Mouse (Mus musculus) megakaryocyte, adult 5-6 weeks (primary cell): ENCODE measurements around the gene Asmt. TPM values are rescaled to one million over a fixed set of nuclear protein-coding genes. Genes with fewer than 3 reads are reported as not detected.

Experiments used
- ATAC-seq: 2 replicates; pipeline ENCODE4 v1.8.0; 2016; ENCODE audit warnings: mild to moderate bottlenecking, inconsistent platforms; ENCODE audit not compliant: poor library complexity, severe bottlenecking
- total RNA-seq, 2 experiments: library from RNA; stranded (forward) in 1 of 2; stranded (reverse) in 1 of 2; fragments of 153-499, 151-499 nt in 1 of 2; fragments of 221-1000, 200-1000 nt in 1 of 2; gene quantifications; 2 replicates each; pipeline versions ENCODE4 v1.2.3 to v1.2.4; 2015 to 2017

The Asmt gene
- total RNA-seq (2015) = not detected in 2 replicates
- total RNA-seq (2017) = not detected in 2 replicates

DNA sequence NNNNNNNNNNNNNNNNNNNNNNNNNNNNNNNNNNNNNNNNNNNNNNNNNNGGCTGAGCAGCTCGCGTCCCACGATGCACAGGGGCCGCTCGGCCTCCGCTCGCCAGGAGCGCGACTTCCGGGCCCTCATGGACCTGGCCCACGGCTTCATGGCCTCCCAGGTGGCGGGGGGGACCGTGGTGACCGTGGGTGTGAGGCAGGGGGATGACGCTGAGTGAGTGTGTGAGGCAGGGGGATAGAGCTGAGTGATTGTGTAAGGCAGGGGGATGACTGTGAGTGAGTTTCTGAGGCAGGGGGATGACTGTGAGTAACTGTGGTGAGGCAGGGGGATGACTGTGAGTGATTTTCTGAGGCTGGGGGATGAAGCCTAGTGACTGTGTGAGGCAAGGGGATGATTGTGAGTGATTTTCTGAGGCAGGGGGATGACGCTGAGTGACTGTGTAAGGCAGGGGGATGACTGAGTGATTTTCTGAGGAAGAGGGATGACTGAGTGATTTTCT, at the start of gene Asmt:
Gene Asmt, plus strand, starts transcription at position 51 of the 499 bp plus-strand sequence.
- ATAC-seq = 0 out of 2 replicates have a peak, but pooled peaks have one; percentile 19

DNA sequence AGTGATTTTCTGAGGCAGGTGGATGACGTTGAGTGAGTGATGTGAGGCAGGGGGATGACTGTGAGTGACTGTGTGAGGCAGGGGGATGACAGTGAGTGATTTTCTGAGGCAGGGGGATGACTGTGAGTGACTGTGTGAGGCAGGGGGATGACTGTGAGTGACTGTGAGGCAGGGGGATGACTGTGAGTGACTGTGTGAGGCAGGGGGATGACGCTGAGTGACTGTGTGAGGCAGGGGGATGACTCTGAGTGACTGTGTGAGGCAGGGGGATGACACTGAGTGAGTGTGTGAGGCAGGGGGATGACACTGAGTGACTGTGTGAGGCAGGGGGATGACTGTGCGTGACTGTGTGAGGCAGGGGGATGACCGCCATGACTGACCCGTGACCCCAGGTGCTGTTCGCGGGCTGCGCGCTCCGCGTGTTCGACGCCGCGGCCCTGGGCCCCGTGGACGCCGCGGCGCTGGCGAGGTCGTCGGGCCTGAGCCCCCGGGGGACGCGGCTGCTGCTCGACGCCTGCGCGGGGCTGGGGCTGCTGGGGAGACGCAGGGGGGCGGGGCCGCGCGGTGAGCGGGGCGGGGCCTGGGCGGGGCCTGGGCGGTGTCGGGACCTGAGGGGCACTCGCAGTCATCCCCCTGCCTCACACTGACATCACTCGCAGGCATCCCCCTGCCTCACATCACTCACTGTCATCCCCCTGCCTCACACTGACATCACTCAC, 948 bp downstream of the Asmt start:
- peak; percentile 34 for ATAC-seq

DNA sequence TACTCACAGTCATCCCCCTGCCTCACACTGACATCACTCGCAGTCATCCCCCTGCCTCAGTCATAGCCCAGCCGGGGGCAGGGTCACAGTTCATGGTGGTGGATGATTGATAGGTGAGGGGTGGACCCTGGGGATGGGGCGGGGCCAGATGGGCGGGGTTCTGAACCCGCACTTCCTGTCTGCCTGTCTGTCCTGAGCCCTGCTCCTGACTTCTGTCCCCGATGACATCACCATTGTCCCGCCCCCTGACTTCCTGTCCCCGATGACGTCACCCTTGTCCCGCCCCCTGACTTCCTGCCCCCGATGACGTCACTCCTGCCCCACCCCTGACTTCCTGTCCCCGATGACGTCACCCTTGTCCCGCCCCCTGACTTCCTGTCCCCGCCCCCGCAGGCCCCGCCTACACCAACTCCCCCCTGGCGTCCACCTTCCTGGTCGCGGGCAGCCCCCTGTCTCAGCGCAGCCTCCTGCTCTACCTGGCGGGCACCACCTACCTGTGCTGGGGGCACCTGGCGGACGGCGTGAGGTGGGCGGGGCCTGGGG, 1.9 kb downstream of the Asmt start:
- ATAC-seq = peak; percentile 11; the same call in 1 of the 2 replicates

DNA sequence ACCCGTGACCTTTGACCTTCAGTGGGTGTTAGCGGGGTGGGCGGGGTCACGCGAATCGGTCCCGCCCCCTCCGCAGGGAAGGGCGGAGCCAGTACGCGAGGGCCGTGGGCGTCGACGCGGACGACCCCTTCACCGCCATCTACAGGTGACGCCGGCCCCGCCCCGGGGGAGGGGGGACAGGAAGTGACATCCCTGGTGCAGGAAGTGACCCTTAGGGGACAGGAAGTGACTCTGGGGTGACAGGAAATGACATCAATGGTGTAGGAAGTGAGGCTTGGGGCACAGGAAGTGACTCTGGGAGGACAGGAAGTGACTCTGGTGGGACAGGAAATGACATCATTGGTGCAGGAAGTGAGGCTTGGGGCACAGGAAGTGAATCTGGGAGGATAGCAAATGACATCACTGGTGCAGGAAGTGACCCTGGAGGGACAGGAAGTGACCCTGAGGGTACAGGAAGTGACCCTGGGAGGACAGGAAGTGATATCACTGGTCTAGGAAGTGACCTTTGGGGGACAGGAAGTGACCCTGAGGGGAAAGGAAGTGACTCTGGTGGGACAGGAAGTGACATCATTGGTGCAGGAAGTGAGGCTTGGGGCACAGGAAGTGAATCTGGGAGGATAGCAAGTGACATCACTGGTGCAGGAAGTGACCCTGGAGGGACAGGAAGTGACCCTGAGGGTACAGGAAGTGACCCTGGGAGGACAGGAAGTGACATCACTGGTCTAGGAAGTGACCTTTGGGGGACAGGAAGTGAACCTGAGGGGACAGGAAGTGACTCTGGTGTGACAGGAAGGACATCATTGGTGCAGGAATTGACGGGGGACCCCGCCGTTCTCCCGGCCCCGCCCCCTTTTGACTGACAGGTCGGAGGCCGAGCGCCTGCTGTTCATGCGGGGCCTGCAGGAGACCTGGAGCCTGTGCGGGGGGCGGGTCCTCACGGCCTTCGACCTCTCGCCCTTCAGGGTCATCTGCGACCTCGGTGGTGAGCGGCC, 2.7 kb downstream of the Asmt start:
- ATAC-seq = peak; percentile 59

DNA sequence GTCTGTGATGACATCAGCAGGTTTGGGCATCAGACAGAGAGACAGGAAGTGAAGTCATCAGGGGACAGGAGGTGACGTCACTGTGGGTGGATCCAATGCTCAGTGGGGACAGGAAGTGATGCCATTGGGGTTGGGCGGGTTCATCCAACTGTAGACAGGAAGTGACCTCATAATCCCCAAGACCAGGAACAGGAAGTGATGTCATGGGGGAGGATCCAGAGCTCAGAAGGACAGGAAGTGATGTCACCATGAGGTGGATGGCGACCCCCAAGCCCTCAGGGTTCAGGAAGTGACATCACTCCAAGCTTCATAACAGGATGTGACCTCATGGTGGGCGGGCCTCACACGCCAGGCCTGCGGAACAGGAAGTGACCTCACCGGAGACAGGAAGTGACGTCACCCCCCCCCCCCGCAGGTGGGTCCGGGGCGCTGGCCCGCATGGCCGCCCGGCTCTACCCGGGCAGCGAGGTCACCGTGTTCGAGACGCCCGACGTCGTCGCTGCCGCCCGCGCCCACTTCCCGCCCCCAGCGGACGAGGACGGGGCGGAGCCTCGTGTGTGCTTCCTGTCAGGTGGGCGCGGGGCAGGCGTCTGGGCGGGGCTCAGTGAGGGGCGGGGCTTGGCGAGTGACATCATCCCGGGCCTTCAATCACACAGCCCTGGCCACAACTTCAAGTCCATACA, 3.6 kb downstream of the Asmt start:
- ATAC-seq = peak; percentile 10

DNA sequence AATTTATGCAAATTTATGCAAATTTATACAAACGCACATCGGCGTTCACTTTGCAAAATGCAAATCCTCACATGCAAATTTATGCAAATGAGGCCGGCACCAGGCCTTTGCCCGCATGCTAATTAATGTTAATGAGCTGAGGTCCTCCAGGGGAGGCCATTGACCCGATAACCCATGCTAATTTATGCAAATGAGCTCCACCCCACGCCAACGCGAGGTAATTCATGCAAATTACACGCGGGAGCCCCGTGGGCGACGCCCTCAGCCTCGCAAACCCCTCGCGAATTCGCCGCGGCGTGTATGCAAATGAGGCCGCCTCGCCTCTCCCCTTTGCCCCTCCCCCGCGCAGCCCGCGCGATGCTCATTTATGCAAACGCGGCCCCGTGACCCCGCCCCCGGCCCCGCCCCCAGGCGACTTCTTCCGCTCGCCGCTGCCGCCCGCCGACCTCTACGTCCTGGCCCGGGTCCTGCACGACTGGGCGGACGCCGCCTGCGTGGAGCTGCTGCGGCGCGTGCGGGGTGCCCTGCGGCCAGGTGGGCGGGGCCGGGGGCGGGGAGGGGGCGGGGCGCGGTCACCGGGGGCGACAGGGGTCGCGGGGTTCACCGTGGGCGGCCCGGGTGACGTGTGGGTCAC, 4.3 kb downstream of the Asmt start:
- ATAC-seq = no peak

DNA sequence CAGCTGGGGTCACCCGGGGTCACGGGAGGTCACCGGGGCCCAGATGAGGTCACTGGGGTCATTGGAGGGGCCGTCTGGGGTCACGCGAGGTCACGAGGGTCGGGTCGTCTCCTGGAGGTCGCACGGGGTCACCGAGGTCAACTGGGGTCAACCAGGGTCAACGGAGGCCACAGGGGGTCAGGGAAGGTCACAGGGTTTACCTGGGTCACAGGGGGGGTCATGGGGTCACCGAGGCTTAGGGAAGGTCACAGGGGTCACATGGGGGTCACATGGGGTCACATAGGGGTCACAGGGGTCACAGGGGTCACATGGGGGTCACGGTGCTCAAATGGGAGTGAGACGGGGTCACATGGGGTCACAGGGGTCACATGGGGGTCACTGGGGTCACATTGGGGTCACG, 4.8 kb downstream of the Asmt start:
- no peak for ATAC-seq

DNA sequence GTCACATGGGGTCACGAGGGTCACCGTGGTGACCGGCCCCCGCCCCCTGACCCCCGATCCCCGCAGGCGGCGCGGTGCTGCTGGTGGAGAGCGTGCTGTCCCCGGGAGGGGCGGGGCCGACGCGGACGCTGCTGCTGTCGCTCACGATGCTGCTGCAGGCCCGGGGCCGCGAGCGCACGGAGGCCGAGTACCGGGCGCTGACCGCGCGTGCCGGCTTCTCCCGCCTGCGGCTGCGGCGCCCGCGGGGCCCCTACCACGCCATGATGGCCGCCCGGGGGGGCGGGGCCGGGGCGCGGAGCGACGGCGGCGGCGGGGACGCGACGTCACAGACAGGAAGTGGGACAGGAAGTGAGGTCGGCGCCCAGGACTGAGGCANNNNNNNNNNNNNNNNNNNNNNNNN, 5.2 kb downstream of the Asmt start:
- ATAC-seq = no peak
